Mouse (Mus musculus) forebrain, embryonic 16.5 days (tissue): Measurements from ENCODE around the gene Setx. TPM values are rescaled to one million over a fixed set of nuclear protein-coding genes. Genes with fewer than 3 reads are reported as not detected.

Experiments used
- ATAC-seq: fragments of 200-750 bp; cut with Nextera tagmentation; 2 replicates; pipeline ENCODE4 v1.8.0; 2017; ENCODE audit warnings: mild to moderate bottlenecking, moderate library complexity
- H3K27ac ChIP-seq: fragments of 300-500 bp; sonication (generic); 2 replicates; pipeline ENCODE4 v1.5.1; 2014; ENCODE audit warnings: low read length, control low read depth
- H3K27me3 ChIP-seq: fragments of 300-500 bp; sonication (generic); replicated peaks from 2 replicates; pipeline ENCODE4 v1.6.1; 2014; ENCODE audit warnings: low read length; ENCODE audit not compliant: control insufficient read depth, insufficient read depth
- H3K36me3 ChIP-seq: fragments of 300-500 bp; sonication (generic); 2 replicates; pipeline ENCODE4 v1.6.1; 2014; ENCODE audit not compliant: control insufficient read depth, insufficient read depth
- H3K4me1 ChIP-seq: fragments of 300-500 bp; sonication (generic); replicated peaks from 2 replicates; pipeline ENCODE4 v1.6.1; 2014; ENCODE audit warnings: low read length; ENCODE audit not compliant: control insufficient read depth, insufficient read depth
- H3K4me2 ChIP-seq: fragments of 300-500 bp; sonication (generic); 2 replicates; pipeline ENCODE4 v1.6.1; 2014; ENCODE audit warnings: mild to moderate bottlenecking, low read length, control low read depth
- H3K4me3 ChIP-seq: fragments of 300-500 bp; sonication (generic); replicated peaks from 2 replicates; pipeline ENCODE4 v1.5.1; 2014; ENCODE audit warnings: mild to moderate bottlenecking, low read length, control low read depth
- H3K9ac ChIP-seq: fragments of 300-500 bp; sonication (generic); replicated peaks from 2 replicates; pipeline ENCODE4 v1.6.1; 2014; ENCODE audit warnings: low read depth, low read length, control low read depth
- H3K9me3 ChIP-seq: fragments of 300-500 bp; sonication (generic); 2 replicates; pipeline ENCODE4 v1.6.1; 2016; ENCODE audit warnings: low read length; ENCODE audit not compliant: control insufficient read depth
- WGBS: fragments of 180-500 bp; shearing (Covaris S2); extraction: QIAGEN DNeasy Blood & Tissue Kit; methylation state at CpG from one replicate; pipeline ENCODE4 v1.1.7; 2014; 5-methylcytosine and 5-hydroxymethylcytosine counted together
- polyA plus RNA-seq: library from polyadenylated mRNA; unstranded; fragments of >200 nt; fragmentation: Nextera tagmentation; extraction: Ambion mirVana; gene quantifications from 2 replicates; pipeline ENCODE4 v1.2.1, GENCODE M21; 2015

Setx gene
- polyA plus RNA-seq, 1 experiment from 2014 or later, result 14.4 TPM

GRCm38 (mm10) chr2:29199909-29200308 lies 75.9 kb downstream of the Setx start:
- H3K4me2 ChIP-seq, result no peak overlapping the region
- H3K9ac ChIP-seq, result no peak overlapping the region
- H3K9me3 ChIP-seq, result no peaks in the 10 kb centered on the region
- WGBS, result 0% methylated on average over 3 of the region's 3 CpGs
- no peak overlapping the region for H3K27ac ChIP-seq
- no peak overlapping the region for H3K4me3 ChIP-seq
- ATAC-seq, result no peak; the same call in 1 of the 2 replicates
- peaks cover 4% of the 10 kb centered on the region for H3K4me1 ChIP-seq
- H3K27me3 ChIP-seq, result no peaks in the 10 kb centered on the region
- H3K36me3 ChIP-seq, result no peaks in the 10 kb centered on the region

- 53% methylated on average over 11 of the region's 11 CpGs for WGBS
Measured at GRCm38 (mm10) chr2:29201223-29201955, 77.4 kb downstream of the Setx start.

GRCm38 (mm10) chr2:29206156-29206555 lies 82.2 kb downstream of the Setx start:
- Histone ChIP-seq H3K9me3 (no peaks in the 10 kb centered on the region), H3K27me3 (no peaks in the 10 kb centered on the region), H3K9ac (no peak overlapping the region), H3K4me3 (no peak overlapping the region), H3K4me1 (no peaks in the 10 kb centered on the region), H3K27ac (no peak overlapping the region), H3K4me2 (no peak overlapping the region), H3K36me3 (no peaks in the 10 kb centered on the region)
- ATAC-seq, result no peak
- 37% methylated on average over 8 of the region's 8 CpGs for WGBS

More at GRCm38 (mm10) chr2:29201223-29201955, 77.4 kb downstream of the Setx start:
- H3K27ac ChIP-seq, result no peak overlapping the region
- H3K4me1 ChIP-seq, result no peaks in the 10 kb centered on the region
- H3K4me3 ChIP-seq, result no peak overlapping the region
- no peak for ATAC-seq
- no peaks in the 10 kb centered on the region for H3K27me3 ChIP-seq
- no peaks in the 10 kb centered on the region for H3K36me3 ChIP-seq
- H3K9ac ChIP-seq, result no peak overlapping the region
- no peak overlapping the region for H3K4me2 ChIP-seq
- H3K9me3 ChIP-seq, result no peaks in the 10 kb centered on the region

GRCm38 (mm10) chr2:29216286-29217012 lies 92.5 kb downstream of the Setx start:
- no peak overlapping the region for H3K27ac ChIP-seq
- 0 out of 2 replicates have a peak, but pooled peaks cover 3% of the 10 kb centered on the region for H3K4me1 ChIP-seq
- no peak overlapping the region for H3K9ac ChIP-seq
- ATAC-seq, result no peak
- H3K4me2 ChIP-seq, result no peak overlapping the region
- 55% methylated on average over 8 of the region's 8 CpGs for WGBS
- H3K4me3 ChIP-seq, result no peak overlapping the region
- H3K27me3 ChIP-seq, result no peaks in the 10 kb centered on the region
- no peaks in the 10 kb centered on the region for H3K36me3 ChIP-seq
- no peaks in the 10 kb centered on the region for H3K9me3 ChIP-seq

GRCm38 (mm10) chr2:29217042-29217441 lies 93.1 kb downstream of the Setx start:
- no peak overlapping the region for H3K9ac ChIP-seq
- H3K36me3 ChIP-seq, result no peaks in the 10 kb centered on the region
- 92% methylated on average over 5 of the region's 5 CpGs for WGBS
- no peak overlapping the region for H3K4me3 ChIP-seq
- H3K4me2 ChIP-seq, result no peak overlapping the region
- no peak for ATAC-seq
- H3K27ac ChIP-seq, result no peak overlapping the region
- no peaks in the 10 kb centered on the region for H3K9me3 ChIP-seq
- 0 out of 2 replicates have a peak, but pooled peaks cover 3% of the 10 kb centered on the region for H3K4me1 ChIP-seq
- H3K27me3 ChIP-seq, result no peaks in the 10 kb centered on the region

GRCm38 (mm10) chr2:29217897-29218296 lies 93.9 kb downstream of the Setx start:
- no peaks in the 10 kb centered on the region for H3K27me3 ChIP-seq
- no peaks in the 10 kb centered on the region for H3K36me3 ChIP-seq
- 0 out of 2 replicates have a peak, but pooled peaks cover 3% of the 10 kb centered on the region for H3K4me1 ChIP-seq
- no peak overlapping the region for H3K9ac ChIP-seq
- H3K4me3 ChIP-seq, result no peak overlapping the region
- ATAC-seq, result peak; percentile 81
- no peak overlapping the region for H3K27ac ChIP-seq
- WGBS, result 33% methylated on average over 10 of the region's 10 CpGs
- no peak overlapping the region for H3K4me2 ChIP-seq
- no peaks in the 10 kb centered on the region for H3K9me3 ChIP-seq

GRCm38 (mm10) chr2:29218831-29219230 lies 94.8 kb downstream of the Setx start:
- 88% methylated on average over 5 of the region's 5 CpGs for whole genome bisulfite sequencing

GRCm38 (mm10) chr2:29222302-29222701 lies 98.3 kb downstream of the Setx start:
- Histone ChIP-seq H3K9me3 (no peaks in the 10 kb centered on the region), H3K4me2 (no peak overlapping the region), H3K9ac (no peak overlapping the region), H3K36me3 (no peaks in the 10 kb centered on the region), H3K27me3 (no peaks in the 10 kb centered on the region), H3K27ac (no peak overlapping the region), H3K4me1 (peaks cover 4% of the 10 kb centered on the region; the same call in 1 of the 2 replicates), H3K4me3 (no peak overlapping the region)
- ATAC-seq, result no peak
- WGBS, result 3% methylated on average over 4 of the region's 4 CpGs

More at GRCm38 (mm10) chr2:29218831-29219230, 94.8 kb downstream of the Setx start:
- Histone ChIP-seq H3K4me2 (no peak overlapping the region), H3K4me1 (peaks cover 3% of the 10 kb centered on the region; the same call in 1 of the 2 replicates), H3K27me3 (no peaks in the 10 kb centered on the region), H3K36me3 (no peaks in the 10 kb centered on the region), H3K27ac (no peak overlapping the region), H3K4me3 (no peak overlapping the region), H3K9me3 (no peaks in the 10 kb centered on the region), H3K9ac (no peak overlapping the region)
- no peak for ATAC-seq

GRCm38 (mm10) chr2:29223591-29224262 lies 99.7 kb downstream of the Setx start:
- H3K27me3 ChIP-seq, result no peaks in the 10 kb centered on the region
- H3K9ac ChIP-seq, result no peak overlapping the region
- no peak for ATAC-seq
- H3K36me3 ChIP-seq, result no peaks in the 10 kb centered on the region
- H3K4me2 ChIP-seq, result no peak overlapping the region
- H3K9me3 ChIP-seq, result no peaks in the 10 kb centered on the region
- WGBS, result 31% methylated on average over 7 of the region's 7 CpGs
- H3K27ac ChIP-seq, result no peak overlapping the region
- peaks cover 4% of the 10 kb centered on the region; the same call in 1 of the 2 replicates for H3K4me1 ChIP-seq
- no peak overlapping the region for H3K4me3 ChIP-seq
